Mouse (Mus musculus) forebrain, embryonic 14.5 days (tissue): Measurements from ENCODE around the gene Dtd2. TPM values are rescaled to one million over a fixed set of nuclear protein-coding genes. Genes with fewer than 3 reads are reported as not detected.

Experiments
- ATAC-seq: fragments of 200-750 bp; cut with Nextera tagmentation; 2 replicates; pipeline ENCODE4 v1.8.0; 2017; ENCODE audit warnings: mild to moderate bottlenecking, moderate library complexity
- DNase-seq: peaks from one replicate; pipeline ENCODE4 v3.0.0-alpha.2; 2015; ENCODE audit warnings: low spot score
- H3K27ac ChIP-seq: fragments of 300-500 bp; sonication (generic); 2 replicates; pipeline ENCODE4 v1.5.1; 2014; ENCODE audit warnings: low read depth, mild to moderate bottlenecking, control low read depth, low read length, moderate library complexity
- H3K27me3 ChIP-seq: fragments of 300-500 bp; sonication (generic); replicated peaks from 2 replicates; pipeline ENCODE4 v1.6.1; 2014; ENCODE audit warnings: low read length, control low read depth, mixed read lengths; ENCODE audit not compliant: control insufficient read depth, insufficient read depth
- H3K36me3 ChIP-seq: fragments of 300-500 bp; sonication (generic); 2 replicates; pipeline ENCODE4 v1.6.1; 2014; ENCODE audit warnings: low read length, control low read depth; ENCODE audit not compliant: control insufficient read depth, insufficient read depth
- H3K4me1 ChIP-seq: fragments of 300-500 bp; sonication (generic); 2 replicates; pipeline ENCODE4 v1.6.1; 2014; ENCODE audit warnings: antibody characterized with exemption, low read length, control low read depth; ENCODE audit not compliant: control insufficient read depth, insufficient read depth
- H3K4me2 ChIP-seq: fragments of 300-500 bp; sonication (generic); 2 replicates; pipeline ENCODE4 v1.6.1; 2014; ENCODE audit warnings: mild to moderate bottlenecking, control low read depth, low read length
- H3K4me3 ChIP-seq: fragments of 300-500 bp; sonication (generic); 2 replicates; pipeline ENCODE4 v1.5.1; 2014; ENCODE audit warnings: low read depth, low read length, control low read depth
- H3K9ac ChIP-seq: fragments of 300-500 bp; sonication (generic); 2 replicates; pipeline ENCODE4 v1.6.1; 2014; ENCODE audit warnings: mild to moderate bottlenecking, low read length, control low read depth, moderate library complexity
- H3K9me3 ChIP-seq: fragments of 300-500 bp; sonication (generic); replicated peaks from 2 replicates; pipeline ENCODE4 v1.6.1; 2016; ENCODE audit warnings: low read length, control low read depth, mixed read lengths; ENCODE audit not compliant: control insufficient read depth
- WGBS: fragments of 180-500 bp; shearing (Covaris S2); extraction: QIAGEN DNeasy Blood & Tissue Kit; methylation state at CpG from one replicate; pipeline ENCODE4 v1.1.7; 2014; 5-methylcytosine and 5-hydroxymethylcytosine counted together
- polyA plus RNA-seq: library from polyadenylated mRNA; unstranded; fragments of >200 nt; fragmentation: Nextera tagmentation; extraction: Ambion mirVana; gene quantifications from 2 replicates; pipeline ENCODE4 v1.2.1, GENCODE M21; 2014

Gene Dtd2
- polyA plus RNA-seq, 1 experiment from 2014 or later = 16.1 TPM

DNA sequence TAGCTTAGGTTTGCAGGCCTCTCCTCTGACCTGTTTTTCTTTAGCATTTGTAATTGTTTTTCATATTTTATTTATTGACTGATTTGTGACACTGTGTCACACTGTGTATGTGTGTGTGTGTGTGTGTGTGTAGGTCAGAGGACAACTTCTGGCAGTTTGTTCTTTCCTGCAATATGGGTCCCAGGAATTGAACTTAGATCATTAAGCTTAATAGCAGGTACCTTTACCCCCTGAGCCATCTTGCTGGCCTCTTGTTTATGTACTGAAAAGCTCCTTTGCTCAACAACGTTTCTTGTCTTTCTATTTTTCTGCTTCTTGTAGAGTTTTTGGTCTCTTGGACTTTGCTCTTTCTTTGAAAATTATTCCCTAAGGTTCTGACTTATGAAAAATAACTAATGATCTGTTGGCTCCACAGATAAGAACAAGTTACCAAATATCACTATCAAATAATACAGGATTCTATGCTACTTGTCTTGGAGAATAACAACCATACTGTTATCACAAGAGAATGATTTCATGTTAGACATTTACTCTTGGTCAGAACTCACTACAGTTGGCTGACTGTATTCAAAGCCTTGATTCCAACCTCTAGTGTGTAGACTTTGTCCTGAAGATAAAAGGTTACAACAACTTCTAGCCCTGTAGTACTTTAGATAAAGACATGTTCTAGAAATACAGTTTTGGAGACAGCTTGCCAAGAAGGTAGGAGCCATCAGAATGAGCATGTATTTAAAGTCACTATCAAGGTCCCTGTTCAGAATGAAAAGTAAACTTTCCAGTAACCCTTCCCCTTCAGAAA lies 10.4 kb downstream of the Dtd2 start:
- DNase-seq (no peak), ATAC-seq (no peak)
- Histone ChIP-seq H3K9me3 (no peaks in the 10 kb centered on the region), H3K4me2 (no peak overlapping the region), H3K4me1 (no peaks in the 10 kb centered on the region), H3K36me3 (peaks cover 25% of the 10 kb centered on the region), H3K9ac (no peak overlapping the region), H3K27me3 (no peaks in the 10 kb centered on the region), H3K4me3 (no peak overlapping the region), H3K27ac (no peak overlapping the region)
- WGBS = 91% methylated on average over 1 of the region's 1 CpGs

DNA sequence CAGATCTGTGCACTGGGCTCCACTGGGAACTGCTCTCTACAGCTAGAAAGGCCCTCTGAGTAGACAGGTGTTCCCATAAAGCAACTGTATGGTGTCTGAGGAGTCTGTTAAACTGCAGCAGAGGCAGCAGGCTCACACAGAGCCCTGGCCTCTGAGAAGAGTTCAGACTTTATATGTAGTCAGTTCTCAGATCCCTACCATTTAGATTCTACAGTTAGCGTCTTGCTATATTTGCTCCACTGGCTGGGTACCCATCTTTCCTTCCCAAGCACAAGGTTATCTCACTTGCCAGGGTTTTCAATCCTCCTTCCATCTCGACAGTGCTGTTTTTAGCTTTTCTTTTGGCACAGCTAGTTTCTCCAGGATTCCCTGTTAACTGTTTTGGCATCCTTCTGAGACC lies 15.7 kb downstream of the Dtd2 start:
- WGBS = 77% methylated on average over 2 of the region's 2 CpGs
- Histone ChIP-seq H3K9me3 (no peaks in the 10 kb centered on the region), H3K27me3 (no peaks in the 10 kb centered on the region), H3K9ac (no peak overlapping the region), H3K27ac (no peak overlapping the region), H3K36me3 (peaks cover 7% of the 10 kb centered on the region), H3K4me3 (no peak overlapping the region), H3K4me1 (no peaks in the 10 kb centered on the region), H3K4me2 (no peak overlapping the region)
- ATAC-seq (no peak), DNase-seq (no peak)

DNA sequence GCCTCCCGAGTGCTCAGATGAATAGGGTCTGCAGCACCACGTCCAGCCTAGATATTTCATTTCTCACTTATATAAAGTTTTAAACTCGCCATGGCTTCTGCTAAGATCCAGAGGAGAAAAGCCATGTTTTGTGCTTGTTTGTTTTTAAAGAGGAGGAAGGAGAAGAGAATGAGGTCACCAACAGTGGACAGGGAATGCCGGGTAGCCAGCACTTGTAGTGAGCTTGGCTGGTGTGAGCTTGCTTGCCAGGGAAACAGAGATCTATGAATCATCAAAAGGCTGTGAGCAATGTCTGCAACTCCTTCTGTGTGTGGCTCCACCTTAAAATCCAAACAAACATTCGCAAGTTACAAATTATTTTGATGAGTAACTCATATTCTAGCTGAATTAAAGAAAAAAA lies 17.8 kb downstream of the Dtd2 start:
- Histone ChIP-seq H3K9me3 (no peaks in the 10 kb centered on the region), H3K36me3 (no peaks in the 10 kb centered on the region; the same call in 1 of the 2 replicates), H3K4me3 (no peak overlapping the region), H3K9ac (no peak overlapping the region), H3K4me1 (no peaks in the 10 kb centered on the region), H3K27me3 (no peaks in the 10 kb centered on the region), H3K4me2 (no peak overlapping the region), H3K27ac (no peak overlapping the region)
- no peak for ATAC-seq
- WGBS = 90% methylated on average over 5 of the region's 5 CpGs
- DNase-seq = no peak

DNA sequence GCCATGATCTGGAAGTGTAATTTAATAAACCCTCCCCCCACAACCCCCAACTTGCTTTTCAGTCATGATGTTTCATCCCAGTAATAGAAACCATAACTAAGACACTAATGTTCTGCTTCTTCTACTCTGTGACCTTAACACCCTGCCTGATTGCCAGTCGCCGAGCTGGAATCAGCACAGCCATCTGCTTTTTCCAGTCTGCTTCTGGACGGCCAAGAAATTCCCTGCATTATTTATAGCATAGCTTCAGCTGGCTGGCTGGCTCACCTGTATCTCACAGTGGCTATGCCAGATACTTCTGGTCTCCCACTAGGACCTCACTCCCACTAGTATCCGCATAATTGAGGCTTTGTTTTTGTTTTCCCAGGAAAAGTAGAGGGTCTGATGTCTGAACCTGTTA lies 20.5 kb downstream of the Dtd2 start:
- Histone ChIP-seq H3K4me2 (no peak overlapping the region), H3K9me3 (no peaks in the 10 kb centered on the region), H3K27me3 (no peaks in the 10 kb centered on the region), H3K4me3 (no peak overlapping the region), H3K27ac (no peak overlapping the region), H3K36me3 (no peaks in the 10 kb centered on the region), H3K9ac (no peak overlapping the region), H3K4me1 (no peaks in the 10 kb centered on the region)
- 83% methylated on average over 4 of the region's 4 CpGs for WGBS
- ATAC-seq (no peak), DNase-seq (no peak)

DNA sequence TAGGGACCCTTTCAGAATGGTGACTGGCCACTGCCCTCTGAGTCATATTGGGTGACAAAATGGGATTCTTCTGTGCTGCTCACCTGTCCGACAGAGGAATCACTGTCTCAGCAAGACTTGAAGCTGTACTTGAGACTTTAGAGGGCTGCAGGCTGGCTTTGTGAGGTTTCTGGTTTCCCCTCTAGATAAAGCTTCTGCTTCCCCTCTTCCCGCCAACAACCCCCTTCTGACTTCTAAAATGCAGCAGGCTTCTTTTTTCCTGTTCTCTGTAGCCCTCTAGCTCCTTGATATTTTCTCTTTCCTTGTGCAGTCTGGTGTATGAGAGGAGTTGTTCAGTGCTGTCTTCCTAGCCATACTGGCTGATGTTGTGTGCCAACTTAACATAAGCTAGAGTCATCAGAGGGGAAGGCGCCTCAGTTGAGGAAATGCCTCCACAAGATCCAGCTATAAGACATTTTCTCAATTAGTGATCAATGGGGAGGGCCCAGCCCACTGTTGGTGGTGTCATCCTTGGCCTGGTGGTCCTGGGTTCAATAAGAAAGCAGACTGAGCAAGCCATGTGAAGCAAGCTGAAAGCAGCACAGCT lies 21.0 kb downstream of the Dtd2 start:
- Histone ChIP-seq H3K36me3 (no peaks in the 10 kb centered on the region), H3K27ac (no peak overlapping the region), H3K4me3 (no peak overlapping the region), H3K4me1 (no peaks in the 10 kb centered on the region), H3K9ac (no peak overlapping the region), H3K27me3 (no peaks in the 10 kb centered on the region), H3K9me3 (no peaks in the 10 kb centered on the region), H3K4me2 (no peak overlapping the region)
- 95% methylated on average over 3 of the region's 3 CpGs for WGBS
- no peak for DNase-seq
- ATAC-seq = no peak

DNA sequence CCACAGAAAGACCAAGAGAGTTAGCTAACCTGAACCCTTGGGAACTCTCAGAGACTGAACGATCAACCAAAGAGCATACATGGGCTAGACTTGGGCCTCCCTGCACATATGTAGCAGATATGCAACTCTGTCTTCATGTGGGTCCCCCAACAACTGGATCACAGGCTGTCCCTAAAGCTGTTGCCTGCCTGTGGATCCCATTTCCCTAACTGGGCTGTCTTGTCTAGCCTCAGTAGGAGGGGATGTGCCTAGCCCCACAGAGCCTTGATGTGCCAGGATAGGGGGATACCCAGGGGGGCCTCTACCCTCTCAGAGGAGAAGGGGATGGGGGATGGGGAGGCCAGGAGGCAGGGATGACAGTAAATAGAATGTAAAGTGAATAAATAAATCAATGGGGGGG lies 22.7 kb downstream of the Dtd2 start:
- 90% methylated on average over 1 of the region's 1 CpGs for WGBS
- Histone ChIP-seq H3K27me3 (no peaks in the 10 kb centered on the region), H3K4me3 (no peak overlapping the region), H3K9me3 (no peaks in the 10 kb centered on the region), H3K9ac (no peak overlapping the region), H3K4me2 (no peak overlapping the region), H3K4me1 (no peaks in the 10 kb centered on the region), H3K27ac (no peak overlapping the region), H3K36me3 (no peaks in the 10 kb centered on the region)
- ATAC-seq (no peak), DNase-seq (no peak)

DNA sequence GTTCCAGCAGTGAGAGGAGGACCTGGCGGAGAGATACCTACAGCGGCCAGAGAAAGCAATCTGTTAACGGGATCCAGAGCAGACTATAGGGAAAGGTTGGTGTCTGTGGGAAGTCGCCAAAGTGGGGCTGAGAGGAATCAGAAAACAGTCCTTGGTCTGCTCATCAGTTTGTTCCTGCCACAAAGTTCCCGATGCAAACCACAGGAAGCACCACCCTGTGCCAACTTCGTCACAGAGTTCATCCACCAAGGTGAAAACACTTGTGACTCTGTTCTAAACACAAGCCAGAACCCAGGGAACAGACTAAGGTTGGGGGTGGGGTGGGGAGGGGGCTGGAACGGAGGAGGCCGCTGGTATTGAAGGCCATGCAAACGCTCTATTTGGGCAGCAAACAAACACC lies 29.8 kb downstream of the Dtd2 start:
- Histone ChIP-seq H3K9ac (no peak overlapping the region), H3K4me3 (no peak overlapping the region), H3K4me2 (no peak overlapping the region), H3K9me3 (no peaks in the 10 kb centered on the region), H3K27me3 (no peaks in the 10 kb centered on the region), H3K36me3 (no peaks in the 10 kb centered on the region), H3K4me1 (no peaks in the 10 kb centered on the region), H3K27ac (no peak overlapping the region)
- DNase-seq = no peak
- 76% methylated on average over 9 of the region's 9 CpGs for WGBS
- no peak for ATAC-seq

DNA sequence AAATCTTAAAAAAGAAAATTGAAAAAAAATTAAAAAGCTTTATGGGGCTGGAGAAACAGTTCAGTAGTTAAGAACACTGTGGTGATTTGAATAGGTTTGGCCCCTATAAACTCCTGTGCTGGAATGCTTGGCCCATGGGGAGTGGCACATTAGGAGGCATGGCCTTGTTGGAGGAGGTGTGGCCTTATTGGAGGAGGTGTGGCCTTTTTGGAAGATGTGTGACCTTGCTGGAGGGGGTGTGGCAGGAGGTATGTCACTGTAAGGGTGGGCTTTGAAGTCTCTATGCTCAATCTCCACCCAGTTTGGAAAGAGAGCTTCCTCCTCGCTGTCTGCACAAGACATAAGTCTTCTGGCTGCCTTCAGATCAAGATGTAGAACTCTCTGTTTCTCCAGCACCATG lies 31.9 kb downstream of the Dtd2 start:
- no peaks in the 10 kb centered on the region for H3K9me3 ChIP-seq
- no peaks in the 10 kb centered on the region for H3K36me3 ChIP-seq
- H3K27me3 ChIP-seq = no peaks in the 10 kb centered on the region
- no peak for DNase-seq
- no peak for ATAC-seq
- 100% methylated on average over 1 of the region's 1 CpGs for whole genome bisulfite sequencing
- no peak overlapping the region for H3K9ac ChIP-seq
- H3K4me3 ChIP-seq = no peak overlapping the region
- peaks cover 4% of the 10 kb centered on the region; the same call in 1 of the 2 replicates for H3K4me1 ChIP-seq
- H3K27ac ChIP-seq = no peak overlapping the region
- H3K4me2 ChIP-seq = no peak overlapping the region

DNA sequence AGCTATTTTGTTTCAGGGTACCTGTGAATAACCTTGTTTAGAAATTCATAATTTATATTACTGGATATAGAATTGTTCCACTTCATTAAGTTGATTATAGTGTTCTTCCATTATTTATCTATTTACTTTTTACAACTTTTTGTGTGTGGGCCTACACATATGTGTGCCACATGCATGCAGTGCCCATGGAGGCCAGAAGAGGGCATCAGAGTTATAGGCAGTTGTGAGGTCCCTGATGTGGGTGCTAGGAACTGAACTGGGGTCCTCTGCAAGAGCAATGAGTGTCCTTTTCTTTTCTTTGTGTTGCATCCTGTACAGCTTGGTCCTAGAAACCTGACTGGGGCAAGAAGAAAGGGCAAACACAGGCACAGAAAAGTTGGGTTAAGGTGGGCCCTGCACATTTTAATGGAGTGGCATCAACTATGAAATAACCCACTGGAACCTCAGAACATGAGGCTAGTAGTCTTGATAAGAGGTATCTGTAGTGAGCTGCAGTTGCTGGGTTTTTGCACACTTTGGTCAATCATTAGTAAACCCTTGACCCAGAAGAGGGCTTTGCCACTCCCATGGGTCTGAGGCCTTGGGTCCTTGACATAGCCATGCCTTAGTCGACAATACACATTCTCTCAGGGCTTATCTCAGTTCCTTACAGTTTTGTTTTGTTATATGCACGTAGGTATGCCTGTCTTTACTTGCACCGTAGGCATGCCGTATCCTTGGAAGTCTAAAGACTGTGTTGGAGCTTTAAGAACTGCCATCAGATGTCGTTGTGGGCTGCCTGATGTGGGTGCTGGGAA lies 33.8 kb downstream of the Dtd2 start:
- Histone ChIP-seq H3K9ac (no peak overlapping the region), H3K4me2 (no peak overlapping the region), H3K9me3 (no peaks in the 10 kb centered on the region), H3K27ac (no peak overlapping the region), H3K4me3 (no peak overlapping the region), H3K27me3 (no peaks in the 10 kb centered on the region), H3K36me3 (no peaks in the 10 kb centered on the region), H3K4me1 (peaks cover 4% of the 10 kb centered on the region; the same call in 1 of the 2 replicates)
- ATAC-seq (no peak), DNase-seq (no peak)
- WGBS = 92% methylated on average over 5 of the region's 5 CpGs
